Mouse (Mus musculus) ES-Bruce4 (cell line): ENCODE data around the gene Lpgat1. TPM values are rescaled to one million over a fixed set of nuclear protein-coding genes. Genes with fewer than 3 reads are reported as not detected.

Experiments used
- H3K27ac ChIP-seq: 2 replicates; pipeline ENCODE4 v1.5.1; 2012; ENCODE audit warnings: low read length, inconsistent platforms; ENCODE audit not compliant: insufficient read depth
- H3K27me3 ChIP-seq: 2 replicates; pipeline ENCODE4 v1.6.1; 2012; ENCODE audit warnings: mild to moderate bottlenecking, low read length, inconsistent platforms; ENCODE audit not compliant: control insufficient read depth, poor library complexity, insufficient read depth, severe bottlenecking
- H3K36me3 ChIP-seq: 2 replicates; pipeline ENCODE4 v1.6.1; 2012; ENCODE audit warnings: inconsistent platforms, mild to moderate bottlenecking, low read length, moderate library complexity; ENCODE audit not compliant: control insufficient read depth, poor library complexity, insufficient read depth, severe bottlenecking
- H3K4me1 ChIP-seq: one replicate; pipeline ENCODE4 v1.8.1; 2011; ENCODE audit warnings: low read length; ENCODE audit not compliant: control insufficient read depth, insufficient read depth
- H3K4me3 ChIP-seq: 2 replicates; pipeline ENCODE4 v1.5.1; 2011; ENCODE audit warnings: low read depth, mild to moderate bottlenecking, low read length
- H3K9ac ChIP-seq: 2 replicates; pipeline ENCODE4 v1.6.1; 2012; ENCODE audit warnings: low read depth, mild to moderate bottlenecking, inconsistent platforms; ENCODE audit not compliant: poor library complexity, severe bottlenecking
- H3K9me3 ChIP-seq: replicated peaks from 2 replicates; pipeline ENCODE4 v1.6.1; 2012; ENCODE audit warnings: mild to moderate bottlenecking, low read length, inconsistent platforms; ENCODE audit not compliant: control insufficient read depth, poor library complexity, insufficient read depth, severe bottlenecking
- CTCF ChIP-seq: IDR thresholded peaks from one replicate; pipeline ENCODE4 v1.8.1; 2011; ENCODE audit warnings: low read depth, low read length
- EP300 ChIP-seq: IDR thresholded peaks from 2 replicates; pipeline ENCODE4 v1.6.1; 2011; ENCODE audit warnings: low read depth, low read length; ENCODE audit not compliant: insufficient read depth
- POLR2A ChIP-seq: IDR thresholded peaks from one replicate; pipeline ENCODE4 v1.8.1; 2011; ENCODE audit warnings: low read length; ENCODE audit not compliant: insufficient read depth
- polyA plus RNA-seq: library from polyadenylated mRNA; stranded (reverse); fragments of >200 nt; gene quantifications from 2 replicates; pipeline ENCODE4 v1.2.4, GENCODE M21; 2011; ENCODE audit warnings: low read depth; ENCODE audit not compliant: missing spikeins, insufficient read depth, insufficient read length

Lpgat1 gene
- polyA plus RNA-seq, 1 experiment: 39.0 TPM

DNA sequence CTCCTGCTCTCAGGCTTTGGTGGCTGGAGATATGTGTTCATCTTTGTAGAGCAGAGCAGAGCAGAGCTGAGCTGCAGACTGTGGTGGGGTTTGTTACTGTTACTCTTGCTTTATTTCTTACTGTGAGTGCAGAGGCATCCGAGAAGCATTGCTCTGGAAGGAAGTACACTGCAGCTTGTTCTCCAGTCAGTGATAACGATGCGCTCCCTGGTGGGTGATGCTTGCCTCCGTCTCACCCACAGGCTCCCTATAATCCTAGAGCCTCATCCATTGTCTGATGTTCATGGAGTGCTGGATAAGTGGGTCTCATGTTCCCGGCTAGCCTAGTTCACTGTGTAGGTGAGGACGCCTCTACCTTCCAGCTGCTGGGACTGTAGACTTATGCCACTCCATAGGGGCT lies 6.0 kb downstream of the Lpgat1 start:
- Histone ChIP-seq H3K36me3 (peaks cover 2% of the 10 kb centered on the region; the same call in 1 of the 2 replicates), H3K27me3 (no peaks in the 10 kb centered on the region), H3K27ac (no peak overlapping the region), H3K4me1 (no peaks in the 10 kb centered on the region), H3K9ac (no peak overlapping the region), H3K4me3 (no peak overlapping the region), H3K9me3 (no peaks in the 10 kb centered on the region)
- no peak for TF ChIP-seq CTCF
- no peak for TF ChIP-seq EP300
- no peak for TF ChIP-seq POLR2A

DNA sequence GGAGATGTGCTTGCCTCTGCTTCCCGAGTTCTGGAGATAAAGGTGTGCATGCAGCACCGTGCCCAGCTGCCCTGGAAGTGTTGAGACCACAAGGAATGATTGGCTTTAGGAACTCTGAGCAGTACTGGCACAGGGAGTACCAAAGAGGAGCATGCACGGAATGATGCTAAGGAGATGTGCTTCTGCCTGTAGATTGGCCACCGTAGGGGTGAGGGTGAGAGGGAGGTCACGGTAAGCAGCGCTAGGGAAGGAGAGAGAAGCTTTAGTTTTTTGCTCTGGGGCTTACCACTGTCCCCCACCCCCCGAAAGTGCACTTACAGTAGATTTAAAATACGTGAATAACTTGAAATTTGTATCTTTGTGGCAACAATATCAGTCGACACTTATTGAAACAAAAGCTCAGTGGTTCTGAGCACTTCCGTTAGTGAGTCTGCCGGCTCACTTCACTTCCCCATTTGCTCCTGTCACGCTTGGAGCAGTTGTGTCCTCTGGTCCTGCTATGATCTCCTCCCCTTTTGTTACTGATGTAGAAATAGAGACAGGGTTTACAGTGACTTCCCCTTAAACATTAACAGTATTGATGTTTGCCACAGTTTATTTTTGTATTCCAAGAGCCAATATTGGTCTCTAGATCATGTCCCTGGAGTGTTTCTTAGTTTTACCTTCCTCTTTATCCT lies 6.9 kb downstream of the Lpgat1 start:
- H3K9me3 ChIP-seq: no peaks in the 10 kb centered on the region
- no peak overlapping the region for H3K9ac ChIP-seq
- peaks cover 2% of the 10 kb centered on the region; the same call in 1 of the 2 replicates for H3K36me3 ChIP-seq
- H3K27me3 ChIP-seq: no peaks in the 10 kb centered on the region
- no peaks in the 10 kb centered on the region for H3K4me1 ChIP-seq
- H3K27ac ChIP-seq: no peak overlapping the region
- TF ChIP-seq POLR2A: no peak
- TF ChIP-seq EP300: no peak
- no peak for TF ChIP-seq CTCF
- H3K4me3 ChIP-seq: no peak overlapping the region

DNA sequence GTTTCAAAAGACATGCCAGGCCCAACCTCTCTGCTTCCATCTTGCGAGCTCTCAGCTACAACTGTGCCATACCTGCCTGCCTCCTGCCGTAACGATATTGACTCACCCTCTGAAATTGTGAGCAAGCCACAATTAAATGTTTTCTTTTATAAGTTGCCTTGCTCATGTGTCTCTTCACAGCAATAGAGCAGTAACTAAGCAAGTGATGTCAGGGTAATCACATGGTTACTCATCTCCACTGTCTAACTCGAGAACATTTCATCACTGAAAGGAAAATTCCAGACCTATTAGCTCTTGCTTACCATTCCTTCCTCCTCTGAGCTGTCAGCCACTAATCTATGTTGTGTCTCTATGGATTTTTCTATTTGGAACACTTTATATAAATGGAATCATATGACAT lies 15.0 kb downstream of the Lpgat1 start:
- no peak overlapping the region for H3K9ac ChIP-seq
- H3K4me3 ChIP-seq: no peak overlapping the region
- H3K27ac ChIP-seq: no peak overlapping the region
- H3K4me1 ChIP-seq: peaks cover 1% of the 10 kb centered on the region
- H3K27me3 ChIP-seq: no peaks in the 10 kb centered on the region
- TF ChIP-seq CTCF (no peak), POLR2A (no peak), EP300 (no peak)
- H3K9me3 ChIP-seq: no peaks in the 10 kb centered on the region
- no peaks in the 10 kb centered on the region for H3K36me3 ChIP-seq

DNA sequence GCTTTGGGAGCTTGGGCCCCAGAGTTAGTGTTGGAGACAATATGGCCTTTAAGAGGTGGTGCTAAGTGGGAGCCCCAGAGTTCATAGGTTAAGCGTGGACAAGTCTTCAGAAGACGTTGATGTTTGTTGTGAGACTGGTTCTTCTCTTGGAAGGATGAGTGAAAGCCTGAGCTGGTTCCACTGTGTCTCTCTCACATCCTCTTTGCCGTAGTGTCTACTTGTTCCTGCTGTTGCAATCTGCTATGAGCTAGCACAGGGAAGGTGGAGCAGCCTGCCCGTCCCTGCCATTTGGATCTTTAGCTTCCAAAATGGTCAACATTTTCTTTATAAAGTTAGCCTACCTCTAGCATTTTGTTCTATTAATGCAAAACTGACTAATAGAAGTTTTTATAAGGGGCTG lies 16.2 kb downstream of the Lpgat1 start:
- Histone ChIP-seq H3K27me3 (no peaks in the 10 kb centered on the region), H3K4me1 (peaks cover 1% of the 10 kb centered on the region), H3K9me3 (no peaks in the 10 kb centered on the region), H3K27ac (no peak overlapping the region), H3K9ac (no peak overlapping the region), H3K4me3 (no peak overlapping the region), H3K36me3 (no peaks in the 10 kb centered on the region)
- TF ChIP-seq EP300 (no peak), POLR2A (no peak), CTCF (no peak)

DNA sequence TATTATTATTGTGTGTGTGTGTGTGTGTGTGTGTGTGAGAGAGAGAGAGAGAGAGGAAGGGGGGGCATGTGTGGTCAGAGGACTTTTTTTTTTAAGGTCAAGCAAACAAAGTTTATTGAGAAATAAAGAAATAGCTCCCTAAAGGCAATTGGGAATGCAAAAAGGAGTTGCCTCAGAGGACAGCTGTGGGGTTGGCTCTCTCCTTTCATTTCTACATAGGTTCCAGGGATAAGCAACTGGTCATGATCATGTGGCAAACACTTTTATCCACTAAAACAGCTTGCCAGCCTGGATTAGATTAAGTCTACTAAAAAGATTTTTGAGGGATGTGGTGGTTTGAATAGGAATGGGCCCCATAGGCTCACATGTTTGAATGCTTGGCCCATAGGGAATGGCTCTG lies 18.8 kb downstream of the Lpgat1 start:
- H3K36me3 ChIP-seq: no peaks in the 10 kb centered on the region
- no peak overlapping the region for H3K27ac ChIP-seq
- no peaks in the 10 kb centered on the region for H3K9me3 ChIP-seq
- no peaks in the 10 kb centered on the region for H3K27me3 ChIP-seq
- no peak overlapping the region for H3K9ac ChIP-seq
- no peak for TF ChIP-seq CTCF
- no peak for TF ChIP-seq EP300
- no peak for TF ChIP-seq POLR2A
- H3K4me3 ChIP-seq: no peak overlapping the region
- H3K4me1 ChIP-seq: peaks cover 1% of the 10 kb centered on the region

DNA sequence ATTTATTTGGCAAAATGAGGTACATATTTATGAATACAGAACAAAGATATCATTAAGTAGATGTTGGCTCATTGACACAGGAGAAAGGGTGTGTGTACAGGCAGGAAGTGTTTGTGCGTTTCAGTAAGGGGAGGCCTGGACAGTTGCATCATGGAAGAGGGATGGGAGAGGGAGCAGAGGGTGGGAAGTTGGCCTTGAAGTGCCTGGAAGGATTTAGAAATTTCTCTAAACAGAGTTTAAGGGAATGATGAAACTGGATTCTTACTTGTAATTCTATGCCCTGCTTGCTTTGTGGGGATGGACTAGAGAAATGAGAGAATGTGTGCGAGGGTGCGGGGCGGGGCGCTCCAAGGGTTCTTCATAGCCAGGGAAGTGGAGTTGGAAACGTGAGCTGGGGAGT lies 20.2 kb downstream of the Lpgat1 start:
- no peak overlapping the region for H3K27ac ChIP-seq
- H3K4me1 ChIP-seq: peaks cover 1% of the 10 kb centered on the region
- no peaks in the 10 kb centered on the region for H3K9me3 ChIP-seq
- no peak for TF ChIP-seq EP300
- TF ChIP-seq CTCF: no peak
- no peak for TF ChIP-seq POLR2A
- no peak overlapping the region for H3K4me3 ChIP-seq
- no peaks in the 10 kb centered on the region for H3K36me3 ChIP-seq
- no peaks in the 10 kb centered on the region for H3K27me3 ChIP-seq
- H3K9ac ChIP-seq: no peak overlapping the region
